Mouse (Mus musculus): ENCODE measurements at regions not wholly inside any gene's neighbourhood (a gene's known extent, or its start where the extent isn't known, plus 50 kb on each side); places are given as distances from the start of the nearest gene placed in this dataset.

GRCm38 (mm10) chr6:25321446-25321845 is 365.3 kb upstream of the Tmem229a start:
- CTCF ChIA-PET, result no interaction called here
- POLR2A ChIA-PET, result no interaction called here

- POLR2A ChIA-PET, result no interaction called here
- CTCF ChIA-PET, result no interaction called here
Measured at GRCm38 (mm10) chr6:25320291-25320844, 364.3 kb upstream of the Tmem229a start.

- POLR2A ChIA-PET, result interaction anchor here in 1 of 4 experiments (0.6 to 0.7 kb wide), 2 partner anchors 205 to 337 kb away, joined by 3 to 10 read pairs; no protein-coding TSS in a partner anchor
Measured at GRCm38 (mm10) chr6:25307471-25307870, 351.4 kb upstream of the Tmem229a start.

GRCm38 (mm10) chr6:25304844-25305504 is 348.9 kb upstream of the Tmem229a start:
- ChIA-PET CTCF (no interaction called here), POLR2A (no interaction called here)

More at GRCm38 (mm10) chr6:25307471-25307870, 351.4 kb upstream of the Tmem229a start:
- CTCF ChIA-PET, result interaction anchor here in 1 of 4 experiments (0.6 kb wide), 1 partner anchor 48 kb away, joined by 4 read pairs; no protein-coding TSS in a partner anchor

- POLR2A ChIA-PET, result no interaction called here
- CTCF ChIA-PET, result no interaction called here
Measured at GRCm38 (mm10) chr6:25291613-25292012, 335.5 kb upstream of the Tmem229a start.

GRCm38 (mm10) chr6:25287591-25287990 is 331.5 kb upstream of the Tmem229a start:
- CTCF ChIA-PET, result no interaction called here
- POLR2A ChIA-PET, result no interaction called here

GRCm38 (mm10) chr6:25286313-25286712 is 330.2 kb upstream of the Tmem229a start:
- CTCF ChIA-PET, result no interaction called here
- POLR2A ChIA-PET, result no interaction called here

- CTCF ChIA-PET, result no interaction called here
- POLR2A ChIA-PET, result no interaction called here
Measured at GRCm38 (mm10) chr6:25278509-25278908, 322.4 kb upstream of the Tmem229a start.

- CTCF ChIA-PET, result no interaction called here
- POLR2A ChIA-PET, result no interaction called here
Measured at GRCm38 (mm10) chr6:25277703-25278447, 321.8 kb upstream of the Tmem229a start.

- POLR2A ChIA-PET, result no interaction called here
Measured at GRCm38 (mm10) chr6:25276221-25276620, 320.1 kb upstream of the Tmem229a start.

GRCm38 (mm10) chr6:25260559-25260958 is 304.5 kb upstream of the Tmem229a start:
- ChIA-PET POLR2A (interaction anchor here in 1 of 4 experiments (0.7 kb wide), 1 partner anchor 251 kb away, joined by 3 read pairs; no protein-coding TSS in a partner anchor), CTCF (no interaction called here)

More at GRCm38 (mm10) chr6:25276221-25276620, 320.1 kb upstream of the Tmem229a start:
- CTCF ChIA-PET, result no interaction called here

GRCm38 (mm10) chr6:25255762-25256161 is 299.7 kb upstream of the Tmem229a start:
- CTCF ChIA-PET, result no interaction called here
- POLR2A ChIA-PET, result no interaction called here

- POLR2A ChIA-PET, result no interaction called here
- CTCF ChIA-PET, result no interaction called here
Measured at GRCm38 (mm10) chr6:25237021-25237420, 280.9 kb upstream of the Tmem229a start.

GRCm38 (mm10) chr6:25236616-25237015 is 280.5 kb upstream of the Tmem229a start:
- CTCF ChIA-PET, result no interaction called here

More at GRCm38 (mm10) chr6:25236616-25237015, 280.5 kb upstream of the Tmem229a start:
- POLR2A ChIA-PET, result no interaction called here

All from embryonic stem cell, embryonic (primary cell).